Mouse (Mus musculus) liver, embryonic 12.5 days (tissue): ENCODE data around the gene Fbxo6. TPM values are rescaled to one million over a fixed set of nuclear protein-coding genes. Genes with fewer than 3 reads are reported as not detected.
"Not testable (repeated sequence)": the region's sequence is repeated elsewhere in the genome, so short reads cannot be mapped to it uniquely, and the experiment has no call there.

Source experiments
- ATAC-seq: fragments of 200-750 bp; cut with Nextera tagmentation; 2 replicates; pipeline ENCODE4 v1.8.0; 2017; ENCODE audit warnings: moderate number of reproducible peaks, mild to moderate bottlenecking, moderate library complexity
- H3K27ac ChIP-seq: fragments of 300-500 bp; sonication (generic); 2 replicates; pipeline ENCODE4 v1.5.1; 2016; ENCODE audit warnings: mild to moderate bottlenecking
- H3K27me3 ChIP-seq: fragments of 300-500 bp; sonication (generic); replicated peaks from 2 replicates; pipeline ENCODE4 v1.6.1; 2016; ENCODE audit warnings: mild to moderate bottlenecking, moderate library complexity
- H3K36me3 ChIP-seq: fragments of 300-500 bp; sonication (generic); 2 replicates; pipeline ENCODE4 v1.6.1; 2016; ENCODE audit warnings: mild to moderate bottlenecking, moderate library complexity
- H3K4me1 ChIP-seq: fragments of 300-500 bp; sonication (generic); 2 replicates; pipeline ENCODE4 v1.6.1; 2016
- H3K4me2 ChIP-seq: fragments of 300-500 bp; sonication (generic); 2 replicates; pipeline ENCODE4 v1.6.1; 2016; ENCODE audit warnings: mild to moderate bottlenecking, moderate library complexity
- H3K4me3 ChIP-seq: fragments of 300-500 bp; sonication (generic); 2 replicates; pipeline ENCODE4 v1.5.1; 2016; ENCODE audit warnings: mild to moderate bottlenecking, moderate library complexity
- H3K9ac ChIP-seq: fragments of 300-500 bp; sonication (generic); 2 replicates; pipeline ENCODE4 v1.6.1; 2016; ENCODE audit warnings: mild to moderate bottlenecking, moderate library complexity
- H3K9me3 ChIP-seq: fragments of 300-500 bp; sonication (generic); replicated peaks from 2 replicates; pipeline ENCODE4 v1.6.1; 2016; ENCODE audit warnings: mild to moderate bottlenecking, moderate library complexity
- WGBS: fragments of 180-500 bp; shearing (Covaris S2); methylation state at CpG from one replicate; pipeline ENCODE4 v1.1.7; 2016; ENCODE audit not compliant: insufficient replicate concordance; 5-methylcytosine and 5-hydroxymethylcytosine counted together
- polyA plus RNA-seq: library from polyadenylated mRNA; unstranded; fragments of >200 nt; fragmentation: Nextera tagmentation; extraction: Ambion mirVana; gene quantifications from 2 replicates; pipeline ENCODE4 v1.2.1, GENCODE M21; 2016

Fbxo6 gene
- 20.5 and 28.7 TPM in 2 replicates for polyA plus RNA-seq

GRCm38 (mm10) chr4:148151267-148152168 is at the start of gene Fbxo6:
Fbxo6 (minus strand) TSS chr4:148152140.
- Histone ChIP-seq H3K4me2 (peak within 1 kb of the TSS; percentile 97), H3K27ac (peak within 1 kb of the TSS; percentile 90), H3K9me3 (no peaks in the 10 kb centered on the region), H3K4me1 (peaks cover 42% of the 10 kb centered on the region), H3K36me3 (peaks cover 7% of the 10 kb centered on the region), H3K27me3 (no peaks in the 10 kb centered on the region), H3K9ac (peak within 1 kb of the TSS; percentile 81), H3K4me3 (peak within 1 kb of the TSS; percentile 75)
- WGBS: under 1% methylated on average over 60 of the region's 67 CpGs
- peak; percentile 86 for ATAC-seq

GRCm38 (mm10) chr4:148198721-148199120 is 46.8 kb upstream of the Fbxo6 start:
- Histone ChIP-seq H3K4me3 (no peak overlapping the region), H3K36me3 (no peaks in the 10 kb centered on the region), H3K4me2 (no peak overlapping the region), H3K9ac (no peak overlapping the region), H3K4me1 (peaks cover 43% of the 10 kb centered on the region), H3K27ac (no peak overlapping the region), H3K9me3 (no peaks in the 10 kb centered on the region), H3K27me3 (peaks cover 64% of the 10 kb centered on the region)
- ATAC-seq: no peak
- 55% methylated on average over 10 of the region's 10 CpGs for WGBS

GRCm38 (mm10) chr4:148194400-148194799 is 42.5 kb upstream of the Fbxo6 start:
- H3K27me3 ChIP-seq: peaks cover 65% of the 10 kb centered on the region

GRCm38 (mm10) chr4:148192707-148193245 is 40.8 kb upstream of the Fbxo6 start:
- Histone ChIP-seq H3K27me3 (peaks cover 53% of the 10 kb centered on the region), H3K9me3 (no peaks in the 10 kb centered on the region), H3K9ac (no peak overlapping the region), H3K4me2 (no peak overlapping the region), H3K36me3 (no peaks in the 10 kb centered on the region), H3K4me1 (peaks cover 41% of the 10 kb centered on the region), H3K4me3 (no peak overlapping the region), H3K27ac (no peak overlapping the region)
- 34% methylated on average over 11 of the region's 11 CpGs for WGBS
- no peak for ATAC-seq

More at GRCm38 (mm10) chr4:148194400-148194799, 42.5 kb upstream of the Fbxo6 start:
- Histone ChIP-seq H3K27ac (no peak overlapping the region), H3K4me2 (no peak overlapping the region), H3K4me3 (no peak overlapping the region), H3K4me1 (peaks cover 33% of the 10 kb centered on the region), H3K9me3 (no peaks in the 10 kb centered on the region), H3K36me3 (no peaks in the 10 kb centered on the region), H3K9ac (no peak overlapping the region)
- peak; percentile 56 for ATAC-seq

- Histone ChIP-seq H3K27me3 (peaks cover 52% of the 10 kb centered on the region), H3K4me1 (peaks cover 27% of the 10 kb centered on the region), H3K27ac (0 out of 2 replicates have a peak overlapping the region, but pooled peaks have one; percentile 14)
- H3K9ac ChIP-seq, H3K4me3 ChIP-seq, H3K9me3 ChIP-seq, H3K4me2 ChIP-seq, H3K36me3 ChIP-seq: not testable (repeated sequence)
- 56% methylated on average over 1 of the region's 1 CpGs for WGBS
- peak; percentile 72; the same call in 1 of the 2 replicates for ATAC-seq
Observed at GRCm38 (mm10) chr4:148188767-148189166, 36.8 kb upstream of the Fbxo6 start.

DNA sequence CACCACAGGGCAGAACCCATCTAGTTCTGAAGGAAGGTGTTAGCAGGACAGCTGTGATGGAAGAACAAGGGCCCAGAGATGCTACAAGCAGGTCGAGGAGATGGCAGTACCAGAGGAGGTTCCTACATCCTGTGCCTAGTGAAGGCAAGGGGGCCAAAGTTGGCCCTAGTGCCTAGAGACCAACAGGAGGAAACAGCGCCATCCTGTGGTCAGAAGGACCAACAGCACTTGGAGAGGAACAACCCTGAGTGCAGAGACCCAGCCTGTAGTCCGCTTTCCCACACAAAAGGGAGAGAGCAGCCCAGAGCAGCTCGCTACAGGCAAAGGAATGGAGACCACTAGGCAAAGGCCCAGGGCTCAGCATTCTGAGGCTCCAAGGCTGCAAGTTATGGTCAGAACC is 33.9 kb upstream of the Fbxo6 start:
- Histone ChIP-seq H3K9me3 (no peaks in the 10 kb centered on the region), H3K27ac (no peak overlapping the region), H3K36me3 (no peaks in the 10 kb centered on the region), H3K4me1 (peaks cover 22% of the 10 kb centered on the region), H3K27me3 (peaks cover 52% of the 10 kb centered on the region), H3K4me3 (no peak overlapping the region), H3K9ac (no peak overlapping the region), H3K4me2 (no peak overlapping the region)
- ATAC-seq: no peak
- WGBS: 44% methylated on average over 4 of the region's 4 CpGs

- peaks cover 15% of the 10 kb centered on the region for H3K4me1 ChIP-seq
- H3K27ac ChIP-seq: no peak overlapping the region
- no peak overlapping the region for H3K9ac ChIP-seq
- no peak overlapping the region for H3K4me2 ChIP-seq
- no peaks in the 10 kb centered on the region for H3K9me3 ChIP-seq
- ATAC-seq: no peak
- H3K36me3 ChIP-seq: no peaks in the 10 kb centered on the region
- H3K27me3 ChIP-seq: peaks cover 60% of the 10 kb centered on the region
- WGBS: 68% methylated on average over 9 of the region's 9 CpGs
- no peak overlapping the region for H3K4me3 ChIP-seq
Observed at GRCm38 (mm10) chr4:148184564-148184963, 32.6 kb upstream of the Fbxo6 start.

DNA sequence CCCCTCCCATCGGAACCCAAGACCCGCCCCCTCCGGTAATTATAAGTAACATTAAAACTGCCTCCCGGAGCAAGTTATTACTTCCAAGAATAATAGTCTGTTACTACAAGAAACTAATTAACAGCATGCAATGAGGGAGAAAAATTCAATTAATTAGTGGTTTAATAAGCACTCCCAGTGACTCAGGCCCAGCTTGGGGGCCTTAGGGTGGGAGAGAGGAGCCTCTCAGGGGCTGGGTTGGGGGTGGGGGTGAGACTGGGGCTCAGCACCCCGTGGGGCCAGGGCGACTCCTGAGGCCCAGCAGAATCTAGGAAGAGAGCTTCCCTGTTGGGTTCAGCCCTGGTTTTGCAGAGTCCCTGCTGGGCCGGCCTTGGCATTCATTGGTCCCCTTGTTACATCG is 30.4 kb upstream of the Fbxo6 start:
- Histone ChIP-seq H3K36me3 (no peaks in the 10 kb centered on the region), H3K27me3 (peaks cover 76% of the 10 kb centered on the region), H3K4me1 (0 out of 2 replicates have a peak, but pooled peaks cover 5% of the 10 kb centered on the region), H3K9me3 (no peaks in the 10 kb centered on the region), H3K9ac (no peak overlapping the region), H3K4me2 (no peak overlapping the region), H3K4me3 (no peak overlapping the region), H3K27ac (no peak overlapping the region)
- 26% methylated on average over 8 of the region's 8 CpGs for WGBS
- ATAC-seq: no peak

DNA sequence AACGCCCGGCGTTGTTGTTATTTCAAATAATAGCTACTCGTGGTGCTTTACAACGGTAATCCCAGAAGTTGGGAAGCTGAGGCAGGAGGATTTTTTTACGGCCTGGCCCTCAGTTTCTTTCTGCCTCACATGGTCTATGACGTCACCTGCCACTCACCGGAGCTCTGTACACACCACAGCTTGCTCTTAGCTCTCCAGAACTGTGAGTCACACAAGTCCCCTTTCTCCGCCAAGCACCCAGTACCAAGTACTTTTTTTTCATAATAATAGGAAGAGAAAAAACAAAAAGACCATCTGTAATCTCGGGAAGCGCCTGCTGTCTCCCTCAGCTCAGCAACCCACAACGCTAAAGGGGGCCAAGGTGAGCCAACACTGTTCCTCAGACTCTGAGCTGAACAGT is 29.5 kb upstream of the Fbxo6 start:
- 78% methylated on average over 12 of the region's 12 CpGs for WGBS
- H3K4me2 ChIP-seq: no peak overlapping the region
- H3K27ac ChIP-seq: no peak overlapping the region
- peaks cover 81% of the 10 kb centered on the region for H3K27me3 ChIP-seq
- H3K9ac ChIP-seq: no peak overlapping the region
- H3K9me3 ChIP-seq: no peaks in the 10 kb centered on the region
- 0 out of 2 replicates have a peak, but pooled peaks cover 5% of the 10 kb centered on the region for H3K4me1 ChIP-seq
- H3K36me3 ChIP-seq: no peaks in the 10 kb centered on the region
- no peak overlapping the region for H3K4me3 ChIP-seq
- ATAC-seq: no peak

DNA sequence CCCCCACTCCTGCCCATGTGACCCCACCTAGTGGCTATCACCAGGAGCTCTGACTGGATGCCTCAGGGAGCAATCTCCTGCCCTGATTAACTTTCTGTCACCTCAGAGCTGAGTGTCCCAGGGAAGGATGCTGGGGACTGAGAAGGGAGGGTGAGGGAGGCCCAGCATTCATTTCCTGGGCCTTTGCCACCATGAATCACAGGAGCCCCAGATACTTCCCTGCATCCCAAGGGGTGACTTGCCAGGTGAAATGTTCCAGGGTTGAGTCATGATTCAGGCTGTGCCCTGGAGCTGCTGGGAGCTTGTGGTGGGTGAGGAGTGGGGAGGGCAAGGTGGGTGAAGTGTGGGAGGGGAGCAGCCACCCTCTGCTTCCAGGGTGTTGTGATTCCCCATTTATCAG is 25.8 kb upstream of the Fbxo6 start:
- no peak overlapping the region for H3K9ac ChIP-seq
- no peak for ATAC-seq
- peaks cover 95% of the 10 kb centered on the region for H3K27me3 ChIP-seq
- 0 out of 2 replicates have a peak, but pooled peaks cover 2% of the 10 kb centered on the region for H3K4me1 ChIP-seq
- no peak overlapping the region for H3K4me2 ChIP-seq
- no peak overlapping the region for H3K27ac ChIP-seq
- no peaks in the 10 kb centered on the region for H3K9me3 ChIP-seq
- H3K36me3 ChIP-seq: no peaks in the 10 kb centered on the region
- H3K4me3 ChIP-seq: no peak overlapping the region

DNA sequence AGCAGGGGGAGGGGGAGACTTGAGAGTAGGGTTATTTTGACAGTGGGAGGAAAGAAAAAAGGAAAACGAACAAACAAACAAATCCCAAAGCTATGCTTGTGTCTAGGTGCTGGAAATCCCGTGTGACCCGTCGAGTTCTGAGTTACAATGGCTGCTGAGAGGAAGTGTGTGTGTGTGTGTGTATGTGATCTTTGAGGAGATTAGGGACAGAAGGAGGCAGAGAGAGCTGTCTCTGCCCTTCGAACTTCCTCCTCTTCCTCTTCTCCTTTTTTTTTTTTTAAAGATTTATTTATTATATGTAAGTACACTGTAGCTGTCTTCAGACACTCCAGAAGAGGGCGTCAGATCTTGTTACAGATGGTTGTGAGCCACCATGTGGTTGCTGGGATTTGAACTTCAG is 24.7 kb upstream of the Fbxo6 start:
- WGBS: 28% methylated on average over 5 of the region's 6 CpGs
- H3K36me3 ChIP-seq, ATAC-seq: not testable (repeated sequence)

GRCm38 (mm10) chr4:148174495-148174862 is 22.5 kb upstream of the Fbxo6 start:
- ATAC-seq: no peak
- WGBS: 13% methylated on average over 12 of the region's 12 CpGs
- Histone ChIP-seq H3K4me3 (no peak overlapping the region), H3K36me3 (no peaks in the 10 kb centered on the region), H3K27me3 (peaks cover 99% of the 10 kb centered on the region), H3K27ac (no peak overlapping the region), H3K9ac (no peak overlapping the region), H3K4me2 (no peak overlapping the region), H3K4me1 (no peaks in the 10 kb centered on the region), H3K9me3 (no peaks in the 10 kb centered on the region)

More for the DNA sequence above, 24.7 kb upstream of the Fbxo6 start:
- not testable (repeated sequence) for H3K9ac ChIP-seq, H3K4me3 ChIP-seq, H3K4me2 ChIP-seq, H3K27ac ChIP-seq, H3K9me3 ChIP-seq, H3K4me1 ChIP-seq
- H3K27me3 ChIP-seq: peaks cover 95% of the 10 kb centered on the region
